Mouse (Mus musculus) kidney, embryonic 14.5 days (tissue): ENCODE measurements at regions not wholly inside any gene's neighbourhood (a gene's known extent, or its start where the extent isn't known, plus 50 kb on each side); places are given as distances from the start of the nearest gene placed in this dataset.

ENCODE experiments used
- ATAC-seq: fragments of 200-750 bp; cut with Nextera tagmentation; 2 replicates; pipeline ENCODE4 v1.8.0; 2017; ENCODE audit warnings: moderate number of reproducible peaks, mild to moderate bottlenecking, moderate TSS enrichment, moderate library complexity; ENCODE audit not compliant: low FRiP score, low TSS enrichment
- H3K27ac ChIP-seq: fragments of 300-500 bp; sonication (generic); 2 replicates; pipeline ENCODE4 v1.5.1; 2014; ENCODE audit warnings: low read depth, mild to moderate bottlenecking, low read length, moderate library complexity, mixed read lengths
- H3K27me3 ChIP-seq: fragments of 300-500 bp; sonication (generic); 2 replicates; pipeline ENCODE4 v1.6.1; 2014; ENCODE audit warnings: mild to moderate bottlenecking, low read length; ENCODE audit not compliant: control insufficient read depth, insufficient read depth
- H3K36me3 ChIP-seq: fragments of 300-500 bp; sonication (generic); 2 replicates; pipeline ENCODE4 v1.6.1; 2014; ENCODE audit warnings: low read length, mixed read lengths; ENCODE audit not compliant: control insufficient read depth, insufficient read depth
- H3K4me1 ChIP-seq: fragments of 300-500 bp; sonication (generic); 2 replicates; pipeline ENCODE4 v1.6.1; 2014; ENCODE audit warnings: low read length, mixed read lengths; ENCODE audit not compliant: control insufficient read depth, insufficient read depth
- H3K4me2 ChIP-seq: fragments of 300-500 bp; sonication (generic); replicated peaks from 2 replicates; pipeline ENCODE4 v1.6.1; 2014; ENCODE audit warnings: low read depth, mild to moderate bottlenecking, low read length
- H3K4me3 ChIP-seq: fragments of 300-500 bp; sonication (generic); 2 replicates; pipeline ENCODE4 v1.5.1; 2014; ENCODE audit warnings: mild to moderate bottlenecking, low read length
- H3K9ac ChIP-seq: fragments of 300-500 bp; sonication (generic); 2 replicates; pipeline ENCODE4 v1.6.1; 2014; ENCODE audit warnings: low read depth, mild to moderate bottlenecking, low read length, moderate library complexity
- H3K9me3 ChIP-seq: fragments of 300-500 bp; sonication (generic); 2 replicates; pipeline ENCODE4 v1.6.1; 2016; ENCODE audit warnings: low read length; ENCODE audit not compliant: control insufficient read depth
- WGBS: fragments of 180-500 bp; shearing (Covaris S2); extraction: QIAGEN DNeasy Blood & Tissue Kit; methylation state at CpG from one replicate; pipeline ENCODE4 v1.1.7; 2014; 5-methylcytosine and 5-hydroxymethylcytosine counted together

GRCm38 (mm10) chr1:190297666-190298327 lies 127.3 kb upstream of the Prox1 start:
- peaks cover 3% of the 10 kb centered on the region; the same call in 1 of the 2 replicates for H3K9me3 ChIP-seq
- no peak overlapping the region for H3K9ac ChIP-seq
- H3K36me3 ChIP-seq = no peaks in the 10 kb centered on the region
- WGBS = 94% methylated on average over 10 of the region's 10 CpGs
- no peak overlapping the region for H3K4me3 ChIP-seq
- ATAC-seq = no peak
- no peaks in the 10 kb centered on the region for H3K4me1 ChIP-seq
- H3K27me3 ChIP-seq = no peaks in the 10 kb centered on the region
- H3K27ac ChIP-seq = no peak overlapping the region
- no peak overlapping the region for H3K4me2 ChIP-seq

GRCm38 (mm10) chr1:190290061-190290460 lies 119.5 kb upstream of the Prox1 start:
- Histone ChIP-seq H3K4me3 (no peak overlapping the region), H3K4me2 (no peak overlapping the region), H3K9ac (no peak overlapping the region), H3K9me3 (no peaks in the 10 kb centered on the region), H3K27me3 (peaks cover 7% of the 10 kb centered on the region; the same call in 1 of the 2 replicates), H3K36me3 (no peaks in the 10 kb centered on the region), H3K4me1 (peaks cover 7% of the 10 kb centered on the region; the same call in 1 of the 2 replicates), H3K27ac (no peak overlapping the region)
- WGBS = 86% methylated on average over 11 of the region's 11 CpGs
- ATAC-seq = no peak

GRCm38 (mm10) chr1:190286481-190287145 lies 116.1 kb upstream of the Prox1 start:
- Histone ChIP-seq H3K9me3 (no peaks in the 10 kb centered on the region), H3K27me3 (peaks cover 7% of the 10 kb centered on the region; the same call in 1 of the 2 replicates), H3K4me1 (peaks cover 14% of the 10 kb centered on the region), H3K9ac (no peak overlapping the region), H3K36me3 (no peaks in the 10 kb centered on the region), H3K4me3 (no peak overlapping the region), H3K27ac (no peak overlapping the region), H3K4me2 (no peak overlapping the region)
- WGBS = 30% methylated on average over 17 of the region's 17 CpGs
- ATAC-seq = no peak

- 80% methylated on average over 8 of the region's 8 CpGs for WGBS
- Histone ChIP-seq H3K27ac (no peak overlapping the region), H3K9me3 (no peaks in the 10 kb centered on the region), H3K4me1 (peaks cover 14% of the 10 kb centered on the region), H3K4me2 (no peak overlapping the region), H3K36me3 (no peaks in the 10 kb centered on the region), H3K27me3 (peaks cover 7% of the 10 kb centered on the region; the same call in 1 of the 2 replicates), H3K9ac (no peak overlapping the region), H3K4me3 (no peak overlapping the region)
- ATAC-seq = no peak
These were observed 115.1 kb upstream of the Prox1 start for GRCm38 (mm10) chr1:190285636-190286035.

GRCm38 (mm10) chr1:190285049-190285448 lies 114.5 kb upstream of the Prox1 start:
- ATAC-seq = no peak

GRCm38 (mm10) chr1:190284138-190284537 lies 113.6 kb upstream of the Prox1 start:
- Histone ChIP-seq H3K4me2 (no peak overlapping the region), H3K4me1 (peaks cover 14% of the 10 kb centered on the region), H3K4me3 (no peak overlapping the region), H3K27me3 (peaks cover 7% of the 10 kb centered on the region; the same call in 1 of the 2 replicates), H3K36me3 (no peaks in the 10 kb centered on the region), H3K27ac (no peak overlapping the region), H3K9ac (no peak overlapping the region), H3K9me3 (no peaks in the 10 kb centered on the region)
- WGBS = 40% methylated on average over 9 of the region's 9 CpGs
- ATAC-seq = peak; percentile 43; the same call in 1 of the 2 replicates

More at GRCm38 (mm10) chr1:190285049-190285448, 114.5 kb upstream of the Prox1 start:
- Histone ChIP-seq H3K4me1 (peaks cover 14% of the 10 kb centered on the region), H3K9ac (no peak overlapping the region), H3K4me3 (no peak overlapping the region), H3K27ac (no peak overlapping the region), H3K4me2 (no peak overlapping the region), H3K36me3 (no peaks in the 10 kb centered on the region), H3K27me3 (peaks cover 7% of the 10 kb centered on the region; the same call in 1 of the 2 replicates), H3K9me3 (no peaks in the 10 kb centered on the region)
- 92% methylated on average over 8 of the region's 8 CpGs for WGBS

GRCm38 (mm10) chr1:190280081-190280858 lies 109.8 kb upstream of the Prox1 start:
- WGBS = 93% methylated on average over 18 of the region's 18 CpGs
- no peak overlapping the region for H3K4me2 ChIP-seq

GRCm38 (mm10) chr1:190274911-190275310 lies 104.4 kb upstream of the Prox1 start:
- H3K4me1 ChIP-seq = no peaks in the 10 kb centered on the region
- WGBS = 49% methylated on average over 6 of the region's 6 CpGs
- H3K9me3 ChIP-seq = no peaks in the 10 kb centered on the region
- ATAC-seq = no peak
- no peak overlapping the region for H3K4me3 ChIP-seq
- H3K4me2 ChIP-seq = no peak overlapping the region
- H3K9ac ChIP-seq = no peak overlapping the region
- H3K36me3 ChIP-seq = no peaks in the 10 kb centered on the region
- H3K27me3 ChIP-seq = no peaks in the 10 kb centered on the region; the same call in 1 of the 2 replicates
- no peak overlapping the region for H3K27ac ChIP-seq

More at GRCm38 (mm10) chr1:190280081-190280858, 109.8 kb upstream of the Prox1 start:
- no peak overlapping the region for H3K27ac ChIP-seq
- no peak overlapping the region for H3K9ac ChIP-seq
- H3K36me3 ChIP-seq = no peaks in the 10 kb centered on the region
- no peaks in the 10 kb centered on the region for H3K9me3 ChIP-seq
- no peak overlapping the region for H3K4me3 ChIP-seq
- no peaks in the 10 kb centered on the region; the same call in 1 of the 2 replicates for H3K27me3 ChIP-seq
- peaks cover 7% of the 10 kb centered on the region; the same call in 1 of the 2 replicates for H3K4me1 ChIP-seq
- no peak for ATAC-seq
